ENCODE assay signal across 1 mouse cellular context in the genomic region with DNA sequence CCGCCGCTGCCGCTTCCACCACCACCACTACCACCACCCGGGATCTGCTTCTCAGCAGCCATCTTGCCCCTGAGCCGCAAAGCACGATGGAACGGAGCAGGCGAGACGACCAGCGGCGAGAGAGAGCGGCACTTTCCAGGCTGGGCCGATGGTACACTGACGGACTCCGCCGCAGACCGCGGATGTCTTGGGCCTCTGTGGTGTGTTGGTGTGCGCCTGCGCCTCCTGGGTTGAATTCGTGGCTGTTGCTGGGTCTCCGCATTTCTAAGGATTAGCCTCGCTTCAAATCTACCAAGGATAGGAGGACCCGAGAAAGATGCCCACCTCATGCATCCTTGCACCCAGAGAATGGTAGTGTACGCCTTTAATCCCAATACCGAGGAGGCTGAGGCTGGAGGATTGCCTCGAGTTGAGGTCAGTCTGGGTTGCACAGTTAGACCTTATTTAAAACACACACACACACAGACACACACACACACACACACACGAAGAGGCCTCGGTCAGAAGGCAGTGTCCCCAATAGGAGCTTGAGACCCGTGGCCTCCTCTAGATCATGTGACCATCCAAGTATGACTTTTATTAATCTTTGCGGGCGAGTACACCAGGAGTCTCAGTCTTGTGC.
TF ChIP-seq lines count a peak whose summit lies in the region.

A gene (minus strand): TSS at position 173 of the 622 bp plus-strand sequence.

TF ChIP-seq in MEL, 35 proteins besides CTCF, POLR2A, EP300 and RAD21 (continued from another document):
- TF ChIP-seq USF2 (IDR thresholded peaks at IDR 0.05; ENCODE audit: borderline replicate concordance in 1 of 2, insufficient read depth in 1 of 2, low read depth in 1 of 2, low read length in 2 of 2), result peak in 1 of 2 experiments; percentile 59; a peak in 1 of 4 replicates
